Mouse (Mus musculus) lung, postnatal 25 days (tissue): ENCODE data around the gene A2ml1.

Experiments used
- DNase-seq: peaks from one replicate; pipeline ENCODE4 v3.0.0; 2022; ENCODE audit warnings: low spot score

A2ml1 gene

GRCm38 (mm10) chr6:128549463-128550452 is 31.6 kb downstream of the A2ml1 start:
- DNase-seq, result no peak

- DNase-seq, result no peak
Observed at GRCm38 (mm10) chr6:128548532-128548931, 32.9 kb downstream of the A2ml1 start.

GRCm38 (mm10) chr6:128545402-128545801 is 36.0 kb downstream of the A2ml1 start:
- no peak for DNase-seq

- peak; percentile 53 for DNase-seq
Observed at GRCm38 (mm10) chr6:128543226-128543625, 38.2 kb downstream of the A2ml1 start.

GRCm38 (mm10) chr6:128535250-128535649 is 46.2 kb downstream of the A2ml1 start:
- no peak for DNase-seq

- no peak for DNase-seq
Observed at GRCm38 (mm10) chr6:128533296-128533695, 48.1 kb downstream of the A2ml1 start.

DNA sequence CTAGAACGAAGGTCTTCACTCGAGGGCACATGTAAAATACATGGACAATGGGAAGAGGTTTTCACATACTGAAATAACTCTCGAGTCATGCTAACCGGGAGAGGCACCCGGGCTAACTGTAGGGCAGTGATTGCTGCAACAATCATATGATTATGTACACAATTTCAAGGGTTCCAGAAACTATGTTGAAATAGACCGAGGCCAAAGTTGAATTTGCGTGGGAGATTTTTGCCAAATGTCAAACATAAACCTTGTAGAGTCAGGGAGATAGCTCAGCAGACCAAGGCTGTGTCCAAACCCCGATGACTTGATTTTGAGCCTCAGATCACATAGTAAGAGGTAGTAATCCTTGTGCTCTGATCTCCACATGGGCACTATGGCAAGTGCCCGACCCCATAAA is 48.7 kb downstream of the A2ml1 start:
- peak; percentile 68 for DNase-seq

GRCm38 (mm10) chr6:128528491-128528890 is 52.9 kb downstream of the A2ml1 start:
- no peak for DNase-seq

GRCm38 (mm10) chr6:128527110-128527509 is 54.3 kb downstream of the A2ml1 start:
- DNase-seq, result no peak

DNA sequence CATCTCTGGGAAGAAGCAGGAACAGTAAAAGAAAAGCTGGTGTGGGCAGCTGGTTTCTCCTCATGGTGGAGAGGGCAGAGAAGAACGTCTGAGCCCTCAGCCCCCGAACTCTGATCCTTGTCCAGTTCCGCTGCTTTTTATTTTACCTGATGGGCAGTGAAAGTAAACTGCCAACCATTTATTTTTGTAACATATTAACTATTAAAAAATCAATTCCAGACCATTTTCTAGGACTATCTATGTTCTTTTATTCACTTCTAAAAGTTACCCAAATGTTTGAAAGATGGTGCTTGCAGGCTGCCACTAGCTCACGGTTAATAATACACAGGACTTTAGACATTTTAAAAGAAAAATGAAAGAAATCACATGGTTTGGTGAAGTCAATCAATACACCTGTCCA is 54.8 kb downstream of the A2ml1 start, which contains the start of gene Pzp:
Pzp (minus strand) TSS at position 120 of the 400 bp plus-strand sequence.
- no peak for DNase-seq

- no peak for DNase-seq
Observed at GRCm38 (mm10) chr6:128525801-128526200, 55.6 kb downstream of the A2ml1 start.

DNA sequence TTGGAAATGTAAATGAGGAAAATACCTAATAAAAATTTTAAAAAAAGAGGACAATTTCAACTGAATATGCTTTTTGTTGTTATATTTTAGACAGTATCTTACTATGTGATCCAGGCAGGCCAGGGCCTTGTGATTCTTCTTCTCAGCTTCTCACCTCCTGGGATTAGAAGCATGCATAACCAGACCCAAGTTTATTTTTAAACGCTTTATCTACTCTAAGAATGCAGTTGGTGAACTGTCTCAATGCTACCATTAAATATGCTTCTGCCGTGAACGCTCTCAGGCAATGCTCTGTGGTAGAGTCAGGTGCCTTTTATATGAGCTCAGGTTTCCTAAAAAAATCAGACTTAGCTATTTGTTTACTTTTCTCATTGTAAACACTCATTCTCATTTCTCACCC is 58.0 kb downstream of the A2ml1 start:
- DNase-seq, result no peak

- peak; percentile 24 for DNase-seq
Observed at GRCm38 (mm10) chr6:128519159-128519558, 62.2 kb downstream of the A2ml1 start.

DNA sequence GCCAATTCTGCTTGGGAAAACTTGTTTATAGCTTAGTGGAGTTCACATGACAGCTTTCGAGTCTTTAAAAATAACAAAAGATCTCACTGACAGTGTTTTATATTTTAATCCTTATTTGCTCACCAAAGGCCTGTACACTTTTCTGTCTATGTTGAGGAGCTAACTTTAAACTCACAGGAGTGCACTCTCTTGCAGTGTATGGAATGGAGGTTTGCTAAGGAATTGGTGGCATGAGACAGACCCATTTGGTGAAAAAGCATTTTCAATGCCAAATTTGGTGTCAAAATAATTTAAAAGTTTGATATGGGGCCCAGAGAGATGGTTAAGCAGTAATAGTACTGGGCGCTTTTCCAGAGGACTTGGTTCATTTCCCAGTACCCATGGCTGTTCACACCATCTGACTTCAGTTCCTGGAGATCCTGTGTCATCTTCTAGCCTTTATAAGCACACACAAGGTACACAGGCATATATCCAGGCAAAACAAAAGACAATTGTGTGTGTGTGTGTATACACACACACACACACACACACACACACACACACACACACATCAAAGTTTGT is 75.7 kb downstream of the A2ml1 start:
- no peak for DNase-seq

DNA sequence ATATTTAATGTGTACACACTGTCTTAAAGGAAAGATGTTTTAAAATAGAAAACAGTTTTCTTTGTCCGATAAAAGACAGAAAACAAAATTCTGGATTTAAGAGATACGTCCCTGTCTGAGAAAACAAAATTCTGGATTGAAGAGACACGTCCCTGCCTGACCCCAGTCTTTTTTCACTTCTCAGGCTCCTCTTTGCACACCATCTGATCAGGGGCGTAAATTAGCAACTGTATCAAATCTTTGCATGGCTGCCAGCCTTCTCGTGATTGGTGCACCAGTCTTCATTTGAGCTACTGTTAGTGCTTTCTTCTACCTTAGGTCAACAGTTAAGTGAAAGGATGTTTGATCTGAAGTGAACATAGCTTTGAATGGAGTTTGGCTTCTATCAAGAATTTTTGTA is 76.7 kb downstream of the A2ml1 start:
- DNase-seq, result no peak

DNA sequence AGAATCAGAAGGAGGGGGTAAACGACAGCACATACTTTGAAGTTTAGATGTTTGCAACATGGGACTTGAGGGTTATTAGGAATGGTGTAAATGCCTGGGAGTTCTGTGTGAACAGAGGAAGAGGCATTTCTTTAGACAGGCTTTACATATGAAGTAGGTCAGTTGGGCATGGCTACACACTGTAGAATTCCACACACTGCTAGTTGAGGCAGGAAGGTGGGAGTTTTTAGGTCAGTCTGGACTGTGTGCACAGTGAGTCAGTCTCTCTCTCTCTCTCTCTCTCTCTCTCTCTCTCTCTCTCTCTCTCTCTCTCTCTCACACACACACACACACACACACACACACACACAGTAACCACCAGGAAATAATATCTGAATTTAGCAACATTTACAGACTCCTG is 86.1 kb downstream of the A2ml1 start:
- DNase-seq, result no peak

DNA sequence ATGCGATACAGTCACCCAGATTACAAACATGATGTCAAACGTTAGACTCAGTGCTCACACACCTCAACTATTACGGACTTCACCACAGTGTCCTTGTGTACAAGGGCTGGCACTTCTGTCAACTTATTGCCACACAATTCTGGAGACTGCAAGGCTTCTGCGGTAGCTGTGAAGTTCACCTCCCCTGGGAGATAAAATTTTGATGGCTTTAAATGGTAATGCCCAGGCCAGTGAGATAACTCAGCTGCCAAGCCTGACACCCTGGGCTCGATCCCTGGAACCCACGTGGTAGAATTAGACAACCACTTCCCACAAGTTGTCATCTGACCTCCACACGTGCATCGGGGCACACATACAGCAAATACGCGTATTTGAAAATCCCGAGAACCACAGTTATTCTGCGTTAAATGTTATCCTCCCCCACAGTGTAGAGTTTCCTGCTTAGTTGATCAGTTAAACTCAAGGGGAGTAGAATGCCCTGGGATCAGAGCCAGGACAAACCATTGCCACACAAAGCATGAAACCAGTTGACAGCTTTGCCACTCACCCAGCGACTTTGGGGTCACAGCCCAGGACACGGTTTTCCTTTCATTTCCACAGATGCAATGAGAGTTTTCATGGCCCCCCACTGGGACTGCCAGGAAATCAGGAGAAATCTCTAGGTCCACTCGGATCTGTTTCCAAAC is 86.6 kb downstream of the A2ml1 start:
- DNase-seq, result peak; percentile 47

- no peak for DNase-seq
Observed at GRCm38 (mm10) chr6:128491916-128492315, 89.5 kb downstream of the A2ml1 start.

- no peak for DNase-seq
Observed at GRCm38 (mm10) chr6:128490141-128490540, 91.3 kb downstream of the A2ml1 start.
